Mouse (Mus musculus) bone marrow macrophage, adult 2 months (primary cell): ENCODE data around the gene Creb5.

Source experiments
- CTCF ChIP-seq: IDR thresholded peaks from 2 replicates; pipeline ENCODE4 v1.5.1; 2012; ENCODE audit warnings: low read depth, mild to moderate bottlenecking, low read length, moderate library complexity
- POLR2A ChIP-seq: IDR thresholded peaks from 2 replicates; pipeline ENCODE4 v1.6.1; 2012; ENCODE audit warnings: mild to moderate bottlenecking, low read depth, low read length, borderline replicate concordance

GRCm38 (mm10) chr6:53603041-53603440 is 316.0 kb downstream of the Creb5 start:
- no peak for TF ChIP-seq CTCF
- no peak for TF ChIP-seq POLR2A
